Mouse (Mus musculus) E14TG2a.4 (cell line): ENCODE measurements around the gene AC124108.1.

Source experiments
- H3K27me3 ChIP-seq: 2 replicates; pipeline ENCODE4 v1.6.1; 2014; ENCODE audit warnings: low read length, control low read depth; ENCODE audit not compliant: insufficient read depth
- H3K36me3 ChIP-seq: 2 replicates; pipeline ENCODE4 v1.6.1; 2014; ENCODE audit warnings: low read length, control low read depth; ENCODE audit not compliant: insufficient read depth
- H3K4me1 ChIP-seq: replicated peaks from 2 replicates; pipeline ENCODE4 v1.6.1; 2014; ENCODE audit warnings: low read depth, low read length, control low read depth
- H3K4me3 ChIP-seq: replicated peaks from 2 replicates; pipeline ENCODE4 v1.5.1; 2014; ENCODE audit warnings: mild to moderate bottlenecking, low read length
- H3K9me3 ChIP-seq: 2 replicates; pipeline ENCODE4 v1.6.1; 2014; ENCODE audit warnings: low read length, control low read depth
- CTCF ChIP-seq: conservative IDR thresholded peaks from 2 replicates; pipeline ENCODE4 v1.5.1; 2014; ENCODE audit warnings: low read length
- NANOG ChIP-seq: IDR thresholded peaks from 2 replicates; pipeline ENCODE4 v1.6.1; 2014; ENCODE audit warnings: borderline replicate concordance, low read length, mixed read lengths
- POU5F1 ChIP-seq: IDR thresholded peaks from 2 replicates; pipeline ENCODE4 v1.6.1; 2014; ENCODE audit warnings: low read length, borderline replicate concordance

Gene AC124108.1

DNA sequence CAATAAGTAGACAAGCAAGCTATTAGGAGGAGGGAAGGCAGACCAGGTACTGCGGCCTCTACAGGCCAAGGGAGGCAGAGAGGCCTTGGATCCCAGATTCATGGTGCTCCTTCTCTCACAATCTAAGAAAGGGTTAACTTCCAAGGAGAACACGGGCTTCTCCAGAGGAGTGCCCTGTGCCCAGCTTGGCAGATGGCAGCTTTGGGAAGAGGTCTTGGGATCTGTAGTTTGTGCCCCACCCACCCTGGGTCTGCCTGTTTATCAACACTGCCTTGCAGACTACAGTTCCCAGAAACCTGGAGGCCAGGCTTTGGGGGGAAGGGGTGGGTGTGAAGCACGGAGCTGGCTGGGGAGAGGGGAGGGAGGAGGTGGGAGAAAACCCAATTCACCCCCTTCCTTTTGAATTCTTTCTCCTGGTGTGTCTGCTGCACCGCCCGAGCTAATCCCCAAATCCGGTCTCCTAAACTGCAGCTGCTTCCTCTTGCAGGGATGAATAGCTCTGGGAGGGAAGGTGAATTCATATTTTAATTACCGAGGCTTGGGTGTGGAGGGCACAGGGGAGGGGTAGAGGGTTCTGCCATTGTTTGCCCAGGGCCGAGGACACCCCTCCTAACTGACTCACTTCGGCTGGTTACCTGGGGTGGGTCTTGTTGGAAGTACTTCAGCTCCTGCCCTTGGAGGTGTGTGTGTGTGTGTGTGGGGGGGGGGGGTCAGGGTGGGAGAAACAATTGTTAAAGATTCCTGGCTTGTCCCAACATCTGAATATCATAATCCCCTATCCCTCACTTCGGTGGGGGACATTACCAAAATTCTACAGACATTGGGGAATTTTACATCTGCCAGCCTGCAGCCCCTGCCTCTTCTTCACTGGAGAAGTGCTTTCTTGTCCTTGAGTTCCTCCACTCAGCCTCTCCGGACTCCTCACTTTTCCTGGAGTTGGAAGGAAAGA lies 9.6 kb downstream of the AC124108.1 start:
- TF ChIP-seq CTCF (peak; percentile 22), NANOG (no peak)
- Histone ChIP-seq H3K4me3 (peak overlapping the region; percentile 78), H3K4me1 (peaks cover 94% of the 10 kb centered on the region)

DNA sequence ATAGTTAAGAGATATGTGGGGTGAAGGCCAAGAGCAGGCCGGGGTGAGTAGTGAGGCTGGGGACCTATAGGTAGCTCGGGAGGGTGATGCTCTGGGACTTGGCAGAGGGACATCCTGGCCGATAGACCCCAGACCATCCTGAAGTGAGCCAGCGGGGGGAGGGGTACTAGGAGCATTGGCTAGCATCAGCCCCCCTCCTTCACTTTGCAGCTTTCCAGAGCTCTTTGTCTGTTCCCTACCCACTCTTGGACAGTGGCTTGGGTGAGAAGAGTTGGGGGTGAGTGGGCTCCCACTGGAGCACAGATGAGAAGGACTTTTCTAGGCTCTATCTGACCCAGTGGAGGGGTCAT lies 10.2 kb downstream of the AC124108.1 start:
- Histone ChIP-seq H3K27me3 (no peaks in the 10 kb centered on the region), H3K4me1 (peaks cover 94% of the 10 kb centered on the region), H3K9me3 (peaks cover 15% of the 10 kb centered on the region), H3K4me3 (peak overlapping the region; percentile 71), H3K36me3 (peaks cover 37% of the 10 kb centered on the region)
- no peak for TF ChIP-seq POU5F1
- TF ChIP-seq CTCF = no peak
- TF ChIP-seq NANOG = no peak

More for the DNA sequence above, 9.6 kb downstream of the AC124108.1 start:
- Histone ChIP-seq H3K27me3 (no peaks in the 10 kb centered on the region), H3K9me3 (peaks cover 15% of the 10 kb centered on the region), H3K36me3 (peaks cover 37% of the 10 kb centered on the region)

DNA sequence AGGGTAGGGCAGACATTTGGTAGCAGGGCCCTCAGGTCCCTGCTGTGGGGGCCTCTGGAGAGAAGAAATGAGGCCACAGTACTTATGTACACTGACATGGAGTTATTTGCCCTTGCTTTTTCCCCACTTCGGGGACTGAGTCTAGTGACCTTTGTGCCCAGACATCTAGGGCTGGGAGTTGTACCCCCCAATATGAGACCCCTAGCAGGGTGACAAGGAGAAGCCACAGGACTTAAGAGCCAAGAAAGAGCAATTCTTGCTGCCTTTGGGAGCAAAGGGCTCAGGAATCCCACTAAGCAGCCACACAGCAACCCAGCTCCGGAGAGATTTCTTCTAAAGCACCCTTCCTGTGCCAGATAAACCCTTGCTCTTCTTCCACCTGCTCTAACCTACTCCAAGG lies 10.7 kb downstream of the AC124108.1 start:
- no peak for TF ChIP-seq NANOG
- no peak for TF ChIP-seq CTCF
- no peak for TF ChIP-seq POU5F1
- H3K4me1 ChIP-seq = peaks cover 94% of the 10 kb centered on the region
- peak overlapping the region; percentile 71 for H3K4me3 ChIP-seq
- H3K27me3 ChIP-seq = no peaks in the 10 kb centered on the region
- H3K36me3 ChIP-seq = peaks cover 37% of the 10 kb centered on the region
- H3K9me3 ChIP-seq = peaks cover 15% of the 10 kb centered on the region

DNA sequence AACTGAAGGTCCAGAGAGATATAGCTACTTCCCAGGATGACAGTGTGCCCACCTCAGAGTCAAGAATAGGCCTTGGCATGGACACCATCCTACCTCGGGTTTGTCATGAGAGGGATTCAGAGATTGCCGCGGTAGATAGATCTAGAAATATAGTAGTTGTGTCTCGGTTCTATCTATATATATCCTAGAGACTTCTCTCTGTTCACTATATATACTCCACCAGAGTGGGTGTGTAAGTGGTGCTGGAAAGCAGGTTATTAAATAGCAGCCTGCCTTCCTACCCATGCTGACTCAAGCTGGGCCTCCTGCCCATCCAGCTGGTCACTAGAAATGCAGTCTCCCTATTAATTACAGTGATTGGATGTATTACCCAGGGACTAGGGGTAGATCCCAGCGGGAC lies 11.5 kb downstream of the AC124108.1 start:
- Histone ChIP-seq H3K36me3 (peaks cover 37% of the 10 kb centered on the region), H3K27me3 (no peaks in the 10 kb centered on the region), H3K9me3 (peaks cover 15% of the 10 kb centered on the region), H3K4me1 (peaks cover 94% of the 10 kb centered on the region), H3K4me3 (peak overlapping the region; percentile 71)
- no peak for TF ChIP-seq CTCF
- TF ChIP-seq POU5F1 = no peak
- TF ChIP-seq NANOG = no peak

DNA sequence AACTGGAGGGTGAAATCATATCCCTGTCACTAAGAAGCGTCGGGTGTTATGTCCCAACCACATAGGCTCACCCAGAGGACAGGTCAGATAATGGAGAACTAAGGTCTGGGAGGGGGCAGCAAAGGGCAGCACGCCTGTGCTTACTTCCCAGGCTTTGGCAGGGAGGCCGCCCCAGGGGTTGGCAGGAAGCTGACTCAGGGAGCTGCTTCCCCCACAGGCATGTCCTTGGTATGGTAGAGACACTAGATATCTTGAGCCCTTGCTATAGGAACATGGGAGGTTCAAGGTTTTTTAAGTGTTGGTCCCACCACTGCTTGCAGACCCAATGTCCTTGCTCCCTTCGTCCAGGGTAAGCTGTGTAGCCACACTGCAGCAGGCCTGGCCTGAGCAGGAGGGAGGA lies 14.7 kb downstream of the AC124108.1 start:
- TF ChIP-seq NANOG = no peak
- TF ChIP-seq POU5F1 = no peak
- no peak for TF ChIP-seq CTCF
- Histone ChIP-seq H3K4me3 (peak overlapping the region; percentile 5; the same call in 1 of the 2 replicates), H3K4me1 (peaks cover 96% of the 10 kb centered on the region), H3K27me3 (peaks cover 4% of the 10 kb centered on the region; the same call in 1 of the 2 replicates), H3K36me3 (peaks cover 30% of the 10 kb centered on the region), H3K9me3 (peaks cover 15% of the 10 kb centered on the region)

DNA sequence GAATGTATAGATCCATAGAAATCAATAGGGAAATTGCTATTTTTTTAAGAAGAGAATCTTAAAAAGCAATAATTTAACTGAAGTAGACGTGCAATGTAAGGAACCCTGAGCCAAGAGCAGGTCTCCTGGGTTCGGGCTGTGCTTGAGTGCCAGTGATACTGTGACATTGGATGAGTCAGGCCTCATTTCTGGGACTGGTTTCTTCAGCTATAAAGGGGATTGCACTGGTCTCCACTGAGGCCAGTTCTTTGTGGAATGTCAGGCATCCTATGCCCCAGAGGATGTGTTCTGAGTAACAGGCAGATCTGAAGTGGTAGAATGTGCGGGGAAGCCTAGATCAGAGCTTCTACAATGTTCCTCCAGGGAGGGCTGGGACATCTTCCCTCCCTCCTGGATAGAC lies 15.6 kb downstream of the AC124108.1 start:
- no peak overlapping the region for H3K4me3 ChIP-seq
- no peak for TF ChIP-seq CTCF

DNA sequence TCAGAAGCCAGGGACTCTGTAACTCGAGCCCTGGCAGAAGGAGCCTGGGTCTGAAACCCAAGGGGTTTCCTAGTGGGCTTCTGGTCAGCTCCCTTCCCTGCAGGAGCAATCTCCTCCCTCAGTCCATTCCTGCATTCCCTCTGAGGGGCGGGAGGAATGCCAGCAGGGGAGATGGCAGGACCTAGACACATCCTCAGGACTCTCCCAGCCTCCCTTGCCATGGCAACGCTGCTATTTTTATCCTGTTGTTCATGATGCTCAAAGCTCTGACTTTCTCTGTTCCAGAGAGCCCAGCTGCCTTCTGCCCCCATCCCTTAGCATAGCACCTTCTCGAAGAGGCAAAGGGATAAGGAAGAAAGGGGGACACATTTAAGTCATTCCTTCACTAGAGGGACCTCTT lies 16.9 kb downstream of the AC124108.1 start:
- no peak overlapping the region for H3K4me3 ChIP-seq
- no peaks in the 10 kb centered on the region for H3K9me3 ChIP-seq
- H3K27me3 ChIP-seq = peaks cover 14% of the 10 kb centered on the region
- H3K4me1 ChIP-seq = peaks cover 96% of the 10 kb centered on the region
- H3K36me3 ChIP-seq = peaks cover 22% of the 10 kb centered on the region
- TF ChIP-seq POU5F1 (no peak), NANOG (no peak), CTCF (no peak)

More for the DNA sequence above, 15.6 kb downstream of the AC124108.1 start:
- Histone ChIP-seq H3K36me3 (peaks cover 28% of the 10 kb centered on the region), H3K9me3 (peaks cover 9% of the 10 kb centered on the region), H3K27me3 (peaks cover 8% of the 10 kb centered on the region; the same call in 1 of the 2 replicates), H3K4me1 (peaks cover 97% of the 10 kb centered on the region)

DNA sequence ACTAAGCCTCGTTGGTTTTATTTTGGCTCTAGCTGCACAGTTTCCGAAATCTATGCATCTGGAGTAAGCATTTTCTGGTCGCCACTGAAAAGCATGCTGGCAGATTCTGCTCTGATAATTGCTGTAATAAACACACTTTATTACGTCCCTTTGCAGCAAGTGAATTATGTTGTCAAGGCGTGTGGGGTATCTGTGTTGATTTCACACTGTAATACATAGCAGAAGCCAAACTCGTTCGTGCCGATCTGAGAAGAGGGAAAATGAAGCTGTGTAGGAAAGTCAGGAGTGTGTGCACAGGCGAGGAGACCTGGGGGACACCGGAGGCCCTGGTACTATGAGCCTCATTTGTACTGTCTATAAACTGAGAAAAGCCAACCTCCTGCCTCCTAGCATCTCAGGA lies 18.1 kb downstream of the AC124108.1 start:
- Histone ChIP-seq H3K4me1 (peaks cover 85% of the 10 kb centered on the region), H3K9me3 (no peaks in the 10 kb centered on the region), H3K4me3 (no peak overlapping the region), H3K36me3 (peaks cover 11% of the 10 kb centered on the region), H3K27me3 (peaks cover 16% of the 10 kb centered on the region)
- TF ChIP-seq POU5F1 = no peak
- no peak for TF ChIP-seq NANOG
- no peak for TF ChIP-seq CTCF

DNA sequence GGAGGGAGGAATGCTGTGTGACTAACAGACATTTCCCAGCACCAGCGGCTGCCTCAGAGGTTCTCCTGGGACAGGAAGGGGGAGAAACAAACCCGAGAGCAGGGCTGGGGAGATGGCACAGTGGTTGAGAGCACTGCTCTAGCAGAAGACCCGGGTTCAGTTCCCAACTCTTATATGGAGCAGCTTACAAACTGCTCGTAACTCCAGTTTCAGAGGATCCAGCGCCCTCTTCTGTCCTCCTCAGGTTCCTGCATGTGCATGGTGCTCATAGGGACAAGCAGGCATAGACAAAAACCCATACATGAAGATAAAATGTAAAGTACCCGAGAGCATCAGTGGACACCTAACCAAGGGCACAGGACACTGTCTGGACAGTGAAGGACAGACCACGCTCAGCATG lies 19.7 kb downstream of the AC124108.1 start:
- Histone ChIP-seq H3K4me3 (no peak overlapping the region), H3K27me3 (peaks cover 22% of the 10 kb centered on the region), H3K9me3 (no peaks in the 10 kb centered on the region), H3K4me1 (peaks cover 70% of the 10 kb centered on the region), H3K36me3 (no peaks in the 10 kb centered on the region)
- peak; percentile 85 for TF ChIP-seq CTCF
- no peak for TF ChIP-seq POU5F1
- no peak for TF ChIP-seq NANOG
